Mouse (Mus musculus) skeletal muscle tissue, adult 2 months (tissue): ENCODE results near the gene Minos1.

Experiments
- DNase-seq: peaks from one replicate; pipeline ENCODE4 v3.0.0-alpha.2; 2012; ENCODE audit warnings: low read depth, low spot score

Minos1 gene

DNA sequence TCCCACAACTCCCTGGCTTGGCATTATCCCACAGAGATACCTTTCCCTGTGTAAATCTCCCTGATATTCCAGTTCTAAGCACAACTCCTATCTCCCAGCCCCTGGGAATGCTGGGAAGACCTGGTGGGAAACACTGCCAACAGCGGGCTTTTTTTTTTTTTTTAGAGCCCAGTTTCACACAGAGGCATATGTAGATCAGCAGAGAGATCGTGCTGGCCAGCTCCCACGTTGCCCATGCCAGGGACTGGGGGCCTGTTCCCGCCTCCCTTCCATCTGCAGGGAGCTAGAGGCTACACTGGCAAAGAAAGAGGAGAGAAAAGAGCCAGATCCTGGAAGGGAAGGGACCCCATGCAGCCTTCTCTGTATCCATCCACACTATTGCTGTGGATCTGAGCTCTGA is 62.6 kb downstream of the Minos1 start:
- no peak for DNase-seq

DNA sequence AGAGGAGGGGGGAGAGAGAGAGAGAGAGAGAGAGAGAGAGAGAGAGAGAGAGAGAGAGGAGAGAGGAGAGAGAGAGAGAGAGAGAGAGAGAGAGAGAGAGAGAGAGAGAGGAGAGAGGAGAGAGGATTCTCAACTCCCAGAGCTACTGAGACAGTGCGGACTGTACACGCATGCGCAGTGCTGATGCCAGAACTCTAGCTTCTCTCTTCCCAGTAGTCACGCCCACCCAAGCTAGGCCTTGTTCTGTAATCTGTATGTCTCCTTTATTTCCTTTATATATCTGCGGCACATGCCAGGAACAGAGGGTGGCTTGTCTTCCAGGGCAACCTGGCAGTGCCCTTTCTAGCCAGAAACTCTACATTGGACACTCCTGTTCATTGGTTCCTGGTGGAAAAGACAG is 66.1 kb downstream of the Minos1 start:
- no peak for DNase-seq

DNA sequence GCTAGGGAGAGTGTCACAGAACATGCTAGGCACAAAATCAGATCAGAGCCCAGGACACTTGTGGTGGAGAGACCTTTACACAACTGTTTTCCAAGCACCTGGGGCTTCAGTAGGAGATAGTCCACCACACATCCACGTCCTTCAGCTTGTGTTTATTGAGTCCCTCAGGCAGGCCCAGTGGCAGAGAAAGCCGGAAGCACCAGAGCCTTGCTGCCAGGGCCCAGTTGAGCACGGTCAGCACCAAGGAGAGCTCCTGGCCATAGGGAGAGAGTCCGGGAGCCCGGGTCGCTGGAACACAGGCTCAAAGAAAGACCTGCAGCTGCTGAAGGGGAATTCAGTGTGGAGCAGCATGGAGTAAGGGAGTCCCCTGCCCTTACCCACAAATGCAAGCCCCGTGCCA is 71.3 kb downstream of the Minos1 start:
- DNase-seq: no peak

DNA sequence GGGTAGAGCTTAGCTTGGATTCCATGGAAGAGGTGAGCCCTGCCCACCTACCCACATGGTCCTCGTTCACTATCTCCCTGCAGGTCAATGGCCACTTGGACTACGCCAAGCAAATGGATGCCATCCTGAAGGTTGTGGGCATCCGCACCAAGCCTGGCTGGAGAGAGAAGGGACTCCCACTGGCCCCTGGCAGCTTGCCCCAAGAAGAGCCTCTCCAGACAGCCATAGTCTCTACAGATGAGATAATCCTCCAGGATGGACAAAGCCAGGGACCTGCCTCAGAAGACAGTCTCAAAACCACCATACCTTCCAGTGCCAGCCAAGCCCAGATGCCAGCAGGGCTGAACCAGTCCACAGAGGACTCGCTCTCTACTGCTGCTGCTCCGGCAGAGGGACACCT is 72.9 kb downstream of the Minos1 start:
- no peak for DNase-seq

DNA sequence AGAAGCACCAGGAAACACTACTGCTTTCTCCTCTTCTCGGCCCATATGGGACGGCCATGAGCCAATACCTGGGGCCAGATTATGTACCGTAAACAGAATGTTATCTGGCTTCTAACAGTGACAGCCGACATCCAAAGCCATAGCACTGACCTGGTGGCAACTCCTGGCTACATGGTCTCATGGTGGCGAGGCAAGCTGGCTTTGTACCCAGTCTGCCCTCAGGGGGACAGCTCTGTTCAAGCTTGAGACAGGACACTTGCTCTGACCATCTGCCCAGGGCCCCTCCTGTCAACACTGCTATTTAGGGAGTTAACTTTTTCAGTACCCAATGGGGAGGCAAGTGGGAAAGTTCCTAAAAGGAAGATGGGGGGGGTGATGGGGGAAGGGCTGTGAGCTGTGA is 73.6 kb downstream of the Minos1 start:
- DNase-seq: no peak

DNA sequence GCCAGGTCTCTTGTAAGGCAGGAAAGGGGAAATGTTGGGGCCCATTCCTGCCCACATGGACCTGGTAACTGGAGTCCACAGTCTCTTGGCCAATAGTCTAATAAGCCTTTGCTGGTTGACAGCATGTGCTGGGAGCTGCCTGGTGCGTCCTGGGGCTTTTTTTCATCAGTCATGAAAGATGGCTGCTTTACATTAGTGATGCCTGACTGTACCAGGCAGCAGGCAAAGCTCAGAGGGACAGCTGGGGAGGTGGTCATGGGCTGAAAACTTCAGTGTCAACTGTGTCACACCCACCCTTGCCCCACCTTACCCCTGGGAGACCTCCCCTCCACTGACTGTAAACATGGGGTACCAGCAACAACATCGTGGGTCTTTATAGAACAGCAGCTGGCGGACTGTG is 75.2 kb downstream of the Minos1 start:
- DNase-seq: no peak

DNA sequence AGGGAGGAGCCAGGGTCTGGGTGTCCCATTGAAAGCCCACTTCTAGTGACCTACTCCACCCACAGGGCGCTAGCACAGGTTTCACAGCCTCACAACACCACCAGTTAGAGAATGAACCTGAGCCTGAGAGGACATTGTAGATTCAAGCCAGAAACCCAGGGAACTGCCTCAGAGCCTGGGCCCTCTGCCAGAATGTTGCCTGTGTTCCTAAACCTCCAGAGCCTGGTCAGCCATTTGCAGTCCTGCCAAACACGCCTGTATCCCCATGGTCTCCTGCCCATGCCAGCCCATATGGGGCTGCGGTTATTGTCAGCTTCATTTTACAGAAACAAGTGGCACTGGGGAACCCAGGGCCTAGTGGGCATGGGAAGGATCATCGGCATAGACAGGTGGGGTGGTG is 75.6 kb downstream of the Minos1 start:
- DNase-seq: no peak

DNA sequence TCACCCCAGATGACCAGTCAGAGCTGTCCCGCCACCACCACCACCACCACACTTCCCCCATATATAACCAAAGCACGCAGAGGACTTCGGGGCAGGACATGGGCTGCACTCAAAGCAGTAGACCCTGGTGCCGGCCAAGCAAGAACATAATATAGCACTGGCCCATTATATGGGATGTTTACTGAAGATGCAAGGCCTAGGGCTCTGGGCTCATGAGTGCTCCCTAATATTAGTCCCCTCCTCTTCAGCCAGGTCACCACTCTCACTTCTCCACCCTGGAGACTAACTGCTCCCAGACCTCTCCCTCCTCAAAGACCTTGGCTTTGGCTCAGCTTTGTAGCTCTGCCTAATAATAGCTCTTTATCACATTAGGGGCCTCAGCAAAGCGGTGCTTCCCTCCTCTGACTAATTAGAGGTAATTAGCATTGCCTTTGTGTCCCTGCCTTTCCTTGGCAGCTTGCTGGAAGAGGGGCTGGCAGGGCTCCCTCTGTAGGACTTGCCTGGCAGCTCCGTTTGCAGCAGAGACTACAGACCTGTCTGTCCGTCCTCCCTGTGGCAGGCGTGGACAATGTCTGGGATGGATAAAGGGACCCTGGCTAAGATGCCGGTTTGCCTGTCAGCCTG is 76.5 kb downstream of the Minos1 start:
- no peak for DNase-seq

DNA sequence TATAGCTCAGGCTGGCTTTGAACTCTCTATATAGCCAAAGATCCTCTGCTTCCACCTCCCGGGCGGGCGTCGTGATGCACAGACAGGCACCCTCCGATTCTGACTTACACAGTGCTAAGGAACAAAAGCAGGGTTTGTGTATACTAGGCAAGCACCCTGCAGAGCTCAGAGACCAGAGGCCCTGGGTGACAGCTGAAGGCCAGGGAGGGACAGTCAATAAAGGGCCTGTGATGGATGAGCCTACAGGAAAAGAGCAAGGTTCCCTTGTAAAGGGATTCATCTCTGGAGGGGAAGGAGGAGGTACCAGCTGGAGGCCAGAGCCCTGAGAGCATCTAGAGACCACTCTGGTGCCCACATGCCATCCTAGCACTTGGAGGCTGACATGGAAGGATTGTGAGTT is 77.5 kb downstream of the Minos1 start:
- DNase-seq: no peak

DNA sequence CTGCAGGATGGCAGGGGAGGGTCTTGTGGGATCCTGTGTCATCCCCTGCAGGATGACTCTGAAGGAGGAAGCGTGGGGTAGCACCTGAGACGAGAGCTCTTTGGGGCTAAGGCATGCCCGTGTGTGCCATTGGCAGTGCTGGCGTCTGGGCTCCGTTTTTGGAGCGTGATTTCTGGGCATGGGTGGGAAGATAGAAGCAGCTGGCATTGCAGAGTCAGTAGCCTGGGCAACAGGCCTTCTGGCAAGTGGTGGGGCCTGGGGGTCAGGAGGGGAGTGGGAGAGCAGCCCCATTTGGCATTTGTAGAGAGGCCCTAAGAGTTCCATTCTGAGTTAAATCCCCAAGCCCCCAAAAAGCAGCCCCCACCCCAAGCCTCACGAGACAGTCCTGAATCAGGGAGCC is 78.1 kb downstream of the Minos1 start:
- no peak for DNase-seq
